Mouse (Mus musculus) hindbrain, embryonic 13.5 days (tissue): ENCODE data around the gene Gm826. TPM values are rescaled to one million over a fixed set of nuclear protein-coding genes. Genes with fewer than 3 reads are reported as not detected.

Source experiments
- polyA plus RNA-seq: library from polyadenylated mRNA; unstranded; fragments of >200 nt; fragmentation: Nextera tagmentation; extraction: Ambion mirVana; gene quantifications from 2 replicates; pipeline ENCODE4 v1.2.1, GENCODE M21; 2015

Gene Gm826
- polyA plus RNA-seq, 1 experiment from 2014 or later = not detected

Other genes with a start within 250 kb of the Gm826 start
- gene Mafb, start 32.9 kb upstream of the Gm826 start, polyA plus RNA-seq = 22.5 and 23.2 TPM in 2 replicates